Mouse (Mus musculus) myocyte (in vitro differentiated cells): ENCODE results near the gene Tmem237.

Experiments
- CEBPB ChIP-seq: IDR thresholded peaks from 2 replicates; pipeline ENCODE4 v1.6.1; 2011; ENCODE audit warnings: mild to moderate bottlenecking, moderate library complexity; ENCODE audit not compliant: poor library complexity, insufficient read depth, severe bottlenecking
- E2F4 ChIP-seq: IDR thresholded peaks from one replicate; pipeline ENCODE4 v1.6.1; 2011; ENCODE audit warnings: mild to moderate bottlenecking, control low read depth, moderate library complexity; ENCODE audit not compliant: insufficient read depth
- MAX ChIP-seq: IDR thresholded peaks from one replicate; pipeline ENCODE4 v1.6.1; 2011; ENCODE audit warnings: low read depth, mild to moderate bottlenecking, control low read depth
- MYOD1 ChIP-seq, 3 experiments: IDR thresholded peaks; one replicate each; pipeline ENCODE4 v1.6.1; 2011; ENCODE audit warnings: control low read depth in 2 of 3, low read depth in 2 of 3, mild to moderate bottlenecking in 2 of 3, moderate library complexity in 1 of 3; ENCODE audit not compliant: insufficient read length in 2 of 3, control insufficient read depth in 1 of 3
- POLR2A ChIP-seq: IDR thresholded peaks from one replicate; pipeline ENCODE4 v1.6.1; 2011; ENCODE audit warnings: low read depth, mild to moderate bottlenecking, control low read depth, moderate library complexity; ENCODE audit not compliant: insufficient read length
- POLR2AphosphoS2 ChIP-seq: IDR thresholded peaks from one replicate; pipeline ENCODE4 v1.6.1; 2011; ENCODE audit warnings: low read depth, control low read depth; ENCODE audit not compliant: insufficient read length
- SRF ChIP-seq: IDR thresholded peaks from one replicate; pipeline ENCODE4 v1.6.1; 2011; ENCODE audit warnings: low read depth; ENCODE audit not compliant: control insufficient read depth, insufficient read length
- TCF12 ChIP-seq: IDR thresholded peaks from one replicate; pipeline ENCODE4 v1.6.1; 2011; ENCODE audit warnings: mild to moderate bottlenecking, control low read depth; ENCODE audit not compliant: poor library complexity, insufficient read depth, severe bottlenecking
- TCF3 ChIP-seq: IDR thresholded peaks from one replicate; pipeline ENCODE4 v1.6.1; 2011; ENCODE audit warnings: low read depth, control low read depth; ENCODE audit not compliant: insufficient read length
- USF1 ChIP-seq: IDR thresholded peaks from one replicate; pipeline ENCODE4 v1.6.1; 2011; ENCODE audit warnings: low read depth, mild to moderate bottlenecking, control low read depth, moderate library complexity

DNA sequence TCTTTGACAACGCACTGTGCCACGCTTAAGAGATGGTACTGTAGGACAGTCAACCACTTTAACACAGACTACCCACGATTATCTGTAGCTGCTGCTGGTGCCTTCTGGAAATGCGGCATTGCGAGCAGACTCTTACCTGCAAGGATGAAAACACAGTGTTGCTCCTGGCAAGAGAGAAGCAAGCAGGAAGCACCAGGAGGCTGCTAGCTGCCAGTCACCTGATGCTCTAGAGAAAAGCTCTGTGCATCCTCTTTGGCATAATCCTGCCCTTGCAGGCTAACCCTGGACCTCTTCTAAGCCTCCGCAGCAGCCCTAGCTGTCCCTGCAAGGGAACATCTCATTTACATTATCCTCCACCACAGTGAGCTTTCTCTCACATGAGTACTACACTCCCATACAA is 41.2 kb upstream of the Tmem237 start:
- no peak for TF ChIP-seq POLR2A
- no peak for TF ChIP-seq CEBPB
- no peak for TF ChIP-seq POLR2AphosphoS2
- TF ChIP-seq E2F4: no peak
- no peak for TF ChIP-seq SRF
- no peak for TF ChIP-seq MYOD1 (IDR thresholded peaks at IDR 0.05; ENCODE audit: control insufficient read depth in 1 of 3, insufficient read length in 2 of 3, low read depth in 2 of 3)
- TF ChIP-seq TCF12: no peak
- no peak for TF ChIP-seq MAX
- no peak for TF ChIP-seq TCF3
- TF ChIP-seq USF1: no peak
